Mouse (Mus musculus) mouse embryonic stem cell (cell line): ENCODE results near the gene Esyt1.
"Not testable (repeated sequence)": the region's sequence is repeated elsewhere in the genome, so short reads cannot be mapped to it uniquely, and the experiment has no call there.

Experiments used
- in situ Hi-C, 2 experiments: fragments of 300-500 bp; cut with MboI; formaldehyde crosslinking; loops; 1 replicate in 1 of 2; 3 replicates in 1 of 2; pipeline ENCODE4 v1.14.3; 2019 to 2020; ENCODE audit warnings: low sequenced_read_pairs in 2 of 2, low pct_unique_long_range_greater_than_20kb in 1 of 2, mixed read lengths in 1 of 2; ENCODE audit not compliant: unreplicated experiment in 1 of 2

The Esyt1 gene

GRCm38 (mm10) chr10:128511189-128511588, 14.5 kb downstream of the Esyt1 start:
- in situ Hi-C loops, result no loop called here

GRCm38 (mm10) chr10:128510301-128510700, 15.4 kb downstream of the Esyt1 start:
- in situ Hi-C loops, result no loop called here

- in situ Hi-C loops, result no loop called here
Measured at GRCm38 (mm10) chr10:128509831-128510230, 15.8 kb downstream of the Esyt1 start.

GRCm38 (mm10) chr10:128509203-128509602, 16.5 kb downstream of the Esyt1 start:
- in situ Hi-C loops, result no loop called here

- in situ Hi-C loops, result no loop called here
Measured at GRCm38 (mm10) chr10:128508260-128508659, 17.4 kb downstream of the Esyt1 start.

- in situ Hi-C loops, result no loop called here
Measured at GRCm38 (mm10) chr10:128505974-128506373, 19.7 kb downstream of the Esyt1 start.

- in situ Hi-C loops, result not testable (repeated sequence)
Measured at GRCm38 (mm10) chr10:128505371-128505667, 20.4 kb downstream of the Esyt1 start.

GRCm38 (mm10) chr10:128504641-128505370, 20.9 kb downstream of the Esyt1 start:
- in situ Hi-C loops, result no loop called here

- in situ Hi-C loops, result no loop called here
Measured at GRCm38 (mm10) chr10:128504012-128504411, 21.7 kb downstream of the Esyt1 start.

- in situ Hi-C loops, result no loop called here
Measured at GRCm38 (mm10) chr10:128503532-128503931, 22.1 kb downstream of the Esyt1 start.

- in situ Hi-C loops, result no loop called here
Measured at GRCm38 (mm10) chr10:128502341-128502740, 23.3 kb downstream of the Esyt1 start.

- in situ Hi-C loops, result no loop called here
Measured at GRCm38 (mm10) chr10:128499116-128499671, 26.5 kb downstream of the Esyt1 start.

- in situ Hi-C loops, result no loop called here
Measured at GRCm38 (mm10) chr10:128498590-128498989, 27.1 kb downstream of the Esyt1 start, which contains the start of gene Myl6b. Myl6b (minus strand) TSS chr10:128498685.

GRCm38 (mm10) chr10:128497134-128497737, 28.4 kb downstream of the Esyt1 start:
- in situ Hi-C loops, result no loop called here

GRCm38 (mm10) chr10:128496509-128497077, 29.1 kb downstream of the Esyt1 start:
- in situ Hi-C loops, result no loop called here

GRCm38 (mm10) chr10:128495903-128496302, 29.8 kb downstream of the Esyt1 start:
- in situ Hi-C loops, result no loop called here

- in situ Hi-C loops, result no loop called here
Measured at GRCm38 (mm10) chr10:128495270-128495669, 30.4 kb downstream of the Esyt1 start.

GRCm38 (mm10) chr10:128494667-128495245, 30.9 kb downstream of the Esyt1 start:
- in situ Hi-C loops, result no loop called here
